Mouse (Mus musculus) heart, embryonic 10.5 days (tissue): Measurements from ENCODE around the gene Irak4. TPM values are rescaled to one million over a fixed set of nuclear protein-coding genes. Genes with fewer than 3 reads are reported as not detected.
A peak's percentile ranks its signal among the peaks of the same experiment; 100 is the strongest.

Source experiments
- DNase-seq: peaks from one replicate; pipeline ENCODE4 v3.0.0-alpha.2; 2017; ENCODE audit warnings: low spot score
- H3K27ac ChIP-seq: fragments of 300-500 bp; sonication (generic); 2 replicates; pipeline ENCODE4 v1.5.1; 2016; ENCODE audit warnings: mild to moderate bottlenecking
- H3K27me3 ChIP-seq: fragments of 300-500 bp; sonication (generic); 2 replicates; pipeline ENCODE4 v1.6.1; 2016; ENCODE audit warnings: mild to moderate bottlenecking; ENCODE audit not compliant: poor library complexity, insufficient read depth, severe bottlenecking
- H3K36me3 ChIP-seq: fragments of 300-500 bp; sonication (generic); 2 replicates; pipeline ENCODE4 v1.6.1; 2016; ENCODE audit warnings: mild to moderate bottlenecking, moderate library complexity
- H3K4me1 ChIP-seq: fragments of 300-500 bp; sonication (generic); 2 replicates; pipeline ENCODE4 v1.6.1; 2016; ENCODE audit warnings: mild to moderate bottlenecking
- H3K4me3 ChIP-seq: fragments of 300-500 bp; sonication (generic); 2 replicates; pipeline ENCODE4 v1.5.1; 2016; ENCODE audit warnings: mild to moderate bottlenecking, moderate library complexity
- H3K9me3 ChIP-seq: fragments of 300-500 bp; sonication (generic); 2 replicates; pipeline ENCODE4 v1.6.1; 2016; ENCODE audit warnings: mild to moderate bottlenecking, moderate library complexity
- WGBS: fragments of 180-500 bp; shearing (Covaris S2); methylation state at CpG from one replicate; pipeline ENCODE4 v1.1.7; 2016; 5-methylcytosine and 5-hydroxymethylcytosine counted together
- polyA plus RNA-seq: library from polyadenylated mRNA; unstranded; fragments of >200 nt; fragmentation: Nextera tagmentation; extraction: Ambion mirVana; gene quantifications from 2 replicates; pipeline ENCODE4 v1.2.1, GENCODE M21; 2016

Gene Irak4
- polyA plus RNA-seq, 1 experiment from 2014 or later: 3.9 TPM

DNA sequence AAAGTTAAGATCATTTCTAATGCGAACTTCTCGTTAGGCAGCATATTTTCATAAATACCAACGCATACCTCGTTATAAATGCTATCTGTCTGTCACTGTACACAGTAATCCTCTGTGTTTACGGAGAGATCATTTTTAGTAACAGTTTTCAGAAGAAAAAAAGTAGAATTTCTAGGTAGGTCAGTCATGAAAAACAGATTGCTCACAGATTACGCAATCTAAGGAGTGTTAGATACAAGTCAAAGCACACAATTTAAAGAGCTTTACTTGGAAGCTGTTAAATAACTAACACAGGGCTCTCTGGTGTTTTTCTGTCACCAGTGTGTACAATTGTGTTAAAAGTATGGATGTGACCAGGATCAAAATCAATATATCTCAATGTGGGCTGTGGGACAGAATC lies 10.5 kb upstream of the Irak4 start:
- Histone ChIP-seq H3K9me3 (no peaks in the 10 kb centered on the region), H3K27ac (no peak overlapping the region), H3K36me3 (peaks cover 24% of the 10 kb centered on the region), H3K27me3 (no peaks in the 10 kb centered on the region), H3K4me3 (no peak overlapping the region), H3K4me1 (no peaks in the 10 kb centered on the region)
- no peak for DNase-seq
- 88% methylated on average over 6 of the region's 6 CpGs for WGBS

DNA sequence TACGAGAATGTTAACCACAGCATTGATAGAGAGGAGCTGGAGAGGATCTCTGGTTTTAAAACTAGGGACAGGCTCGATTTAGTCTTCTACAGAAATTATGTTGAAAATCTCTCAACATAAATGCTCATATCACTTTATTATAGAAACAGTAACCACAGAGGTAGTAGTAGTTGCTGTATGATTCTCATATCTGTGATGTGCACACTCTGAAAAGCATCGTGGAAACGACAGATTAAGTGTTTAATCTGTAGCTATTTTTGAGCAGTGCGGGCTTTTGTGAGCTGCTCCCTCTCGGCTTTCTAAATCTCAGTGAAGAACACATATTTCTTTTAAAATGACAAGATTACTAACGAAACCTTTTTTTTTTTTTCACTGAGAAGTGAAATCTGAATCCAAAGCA lies 7.9 kb upstream of the Irak4 start:
- no peaks in the 10 kb centered on the region for H3K4me1 ChIP-seq
- 85% methylated on average over 7 of the region's 7 CpGs for WGBS
- no peak overlapping the region for H3K27ac ChIP-seq
- H3K4me3 ChIP-seq: no peak overlapping the region
- no peak for DNase-seq
- no peaks in the 10 kb centered on the region for H3K27me3 ChIP-seq
- H3K36me3 ChIP-seq: peaks cover 9% of the 10 kb centered on the region
- H3K9me3 ChIP-seq: no peaks in the 10 kb centered on the region

DNA sequence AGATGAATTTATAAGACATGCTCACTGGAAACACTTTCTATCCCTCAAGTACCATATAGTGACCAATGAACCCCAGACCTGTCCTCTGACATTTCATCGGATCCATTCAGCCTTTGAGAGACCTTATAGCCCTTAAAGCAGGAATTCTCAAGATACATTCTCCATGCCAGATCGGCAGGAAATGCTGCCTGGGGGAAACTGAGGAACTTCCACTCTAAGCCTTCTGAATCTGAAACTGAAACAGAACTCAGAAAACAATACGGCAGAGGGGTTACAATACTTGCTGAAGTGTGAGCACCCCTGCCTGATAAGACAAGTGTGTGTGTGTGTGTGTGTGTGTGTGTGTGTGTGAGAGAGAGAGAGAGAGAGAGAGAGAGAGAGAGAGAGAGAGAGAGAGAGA lies 4.1 kb upstream of the Irak4 start:
- Histone ChIP-seq H3K27ac (no peak overlapping the region), H3K27me3 (no peaks in the 10 kb centered on the region), H3K9me3 (no peaks in the 10 kb centered on the region), H3K36me3 (no peaks in the 10 kb centered on the region), H3K4me3 (no peak overlapping the region), H3K4me1 (peaks cover 4% of the 10 kb centered on the region)
- 82% methylated on average over 3 of the region's 3 CpGs for WGBS
- DNase-seq: no peak

GRCm38 (mm10) chr15:94542567-94543408 lies 655 bp upstream of the Irak4 start:
- H3K4me1 ChIP-seq: peaks cover 4% of the 10 kb centered on the region
- H3K27ac ChIP-seq: peak overlapping the region; percentile 92
- no peaks in the 10 kb centered on the region for H3K36me3 ChIP-seq
- H3K27me3 ChIP-seq: no peaks in the 10 kb centered on the region
- DNase-seq: no peak
- WGBS: 9% methylated on average over 22 of the region's 22 CpGs
- no peaks in the 10 kb centered on the region for H3K9me3 ChIP-seq
- H3K4me3 ChIP-seq: peak overlapping the region; percentile 72

- peak overlapping the region; percentile 92 for H3K27ac ChIP-seq
- peak overlapping the region; percentile 72 for H3K4me3 ChIP-seq
- H3K27me3 ChIP-seq: no peaks in the 10 kb centered on the region
- 41% methylated on average over 9 of the region's 9 CpGs for WGBS
- no peaks in the 10 kb centered on the region for H3K36me3 ChIP-seq
- no peak for DNase-seq
- no peaks in the 10 kb centered on the region for H3K9me3 ChIP-seq
- H3K4me1 ChIP-seq: peaks cover 4% of the 10 kb centered on the region
These were observed 701 bp downstream of the Irak4 start for GRCm38 (mm10) chr15:94544052-94544636.

GRCm38 (mm10) chr15:94544844-94545243 lies 1.4 kb downstream of the Irak4 start:
- H3K9me3 ChIP-seq: no peaks in the 10 kb centered on the region
- no peak overlapping the region for H3K4me3 ChIP-seq
- H3K4me1 ChIP-seq: peaks cover 4% of the 10 kb centered on the region
- no peak overlapping the region for H3K27ac ChIP-seq
- H3K36me3 ChIP-seq: no peaks in the 10 kb centered on the region
- 75% methylated on average over 4 of the region's 4 CpGs for WGBS
- no peaks in the 10 kb centered on the region for H3K27me3 ChIP-seq
- DNase-seq: no peak

DNA sequence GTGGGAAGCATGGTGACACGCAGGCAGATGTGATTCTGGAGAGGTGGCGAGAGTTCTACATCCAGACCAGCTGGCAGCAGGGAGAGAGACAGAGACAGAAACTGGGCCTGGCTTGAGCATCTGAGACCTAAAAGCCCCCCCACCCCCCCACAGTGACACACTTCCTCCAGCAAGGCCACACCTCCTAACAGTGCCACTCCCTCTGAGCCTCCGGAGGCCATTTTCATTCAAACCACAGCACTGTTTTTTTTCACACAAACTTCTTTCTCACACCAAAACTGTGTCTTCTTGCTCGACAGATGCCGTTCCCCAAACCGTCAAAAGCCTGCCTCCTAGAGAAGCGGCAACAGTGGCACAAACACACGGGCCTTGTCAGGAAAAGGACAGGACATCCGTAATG lies 10.1 kb downstream of the Irak4 start:
- no peak for DNase-seq
- H3K9me3 ChIP-seq: peaks cover 2% of the 10 kb centered on the region; the same call in 1 of the 2 replicates
- 87% methylated on average over 9 of the region's 9 CpGs for WGBS
- H3K36me3 ChIP-seq: no peaks in the 10 kb centered on the region
- H3K27ac ChIP-seq: no peak overlapping the region
- H3K4me1 ChIP-seq: no peaks in the 10 kb centered on the region
- no peaks in the 10 kb centered on the region for H3K27me3 ChIP-seq
- H3K4me3 ChIP-seq: no peak overlapping the region

DNA sequence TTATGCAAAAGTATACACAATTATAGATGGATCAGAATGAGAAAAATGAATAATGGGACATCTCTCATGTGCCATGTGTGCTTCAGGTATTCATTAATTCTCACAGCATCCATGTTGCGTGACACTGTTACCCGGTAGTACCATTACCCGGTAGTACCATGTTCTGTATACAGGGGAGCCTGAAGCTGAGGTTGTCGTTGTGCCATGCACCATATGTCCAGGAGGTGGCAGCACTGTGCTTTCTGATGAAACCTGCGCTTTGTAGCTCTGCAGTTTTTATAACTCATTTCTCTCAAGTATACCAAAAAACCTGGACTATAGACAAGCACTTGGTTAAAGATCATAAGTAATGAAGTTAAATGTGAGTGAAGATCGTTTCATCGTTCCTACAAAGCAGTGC lies 14.0 kb downstream of the Irak4 start:
- peak; percentile 80 for DNase-seq
- Histone ChIP-seq H3K9me3 (no peaks in the 10 kb centered on the region), H3K4me3 (no peak overlapping the region), H3K4me1 (no peaks in the 10 kb centered on the region), H3K27me3 (no peaks in the 10 kb centered on the region), H3K36me3 (no peaks in the 10 kb centered on the region), H3K27ac (no peak overlapping the region)
- 27% methylated on average over 7 of the region's 7 CpGs for WGBS

DNA sequence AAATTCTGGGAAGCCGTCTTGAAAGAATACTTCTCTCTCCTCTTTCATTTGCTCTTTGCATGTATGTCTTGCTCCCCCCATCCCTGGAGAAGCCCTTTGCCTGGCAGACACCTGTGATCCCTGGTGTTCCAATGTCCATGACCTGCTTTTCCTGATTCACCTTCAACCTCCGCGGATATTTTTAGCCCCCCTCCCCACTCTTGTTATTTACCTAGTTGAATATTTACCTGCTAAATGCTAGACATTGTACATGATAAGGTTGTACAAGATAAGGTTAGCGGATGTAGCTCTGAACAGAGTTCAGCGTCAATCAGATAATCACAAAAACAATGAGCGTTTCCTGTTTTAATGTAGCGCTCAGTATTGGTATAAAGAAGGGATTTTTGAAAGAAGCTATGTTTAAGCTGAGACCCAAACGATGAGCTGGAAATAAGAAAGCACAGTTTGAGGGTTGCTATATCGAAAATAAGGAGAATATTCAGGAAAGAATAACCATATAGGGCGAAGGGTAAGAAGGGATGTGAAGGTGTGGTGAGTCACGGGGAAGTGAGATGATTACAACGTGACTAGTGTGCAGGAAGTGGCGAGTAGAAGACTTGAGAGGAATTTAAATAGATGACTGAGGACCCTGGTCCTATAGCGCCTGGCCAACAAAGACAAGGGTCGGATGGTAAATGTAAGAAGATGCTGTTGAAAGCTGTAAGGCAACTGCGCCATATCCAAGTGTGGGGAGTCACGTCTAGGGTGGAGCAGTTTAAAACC lies 15.6 kb downstream of the Irak4 start:
- Histone ChIP-seq H3K27ac (no peak overlapping the region), H3K36me3 (no peaks in the 10 kb centered on the region), H3K4me3 (no peak overlapping the region), H3K9me3 (no peaks in the 10 kb centered on the region), H3K4me1 (no peaks in the 10 kb centered on the region), H3K27me3 (no peaks in the 10 kb centered on the region)
- WGBS: 73% methylated on average over 17 of the region's 17 CpGs
- DNase-seq: no peak

DNA sequence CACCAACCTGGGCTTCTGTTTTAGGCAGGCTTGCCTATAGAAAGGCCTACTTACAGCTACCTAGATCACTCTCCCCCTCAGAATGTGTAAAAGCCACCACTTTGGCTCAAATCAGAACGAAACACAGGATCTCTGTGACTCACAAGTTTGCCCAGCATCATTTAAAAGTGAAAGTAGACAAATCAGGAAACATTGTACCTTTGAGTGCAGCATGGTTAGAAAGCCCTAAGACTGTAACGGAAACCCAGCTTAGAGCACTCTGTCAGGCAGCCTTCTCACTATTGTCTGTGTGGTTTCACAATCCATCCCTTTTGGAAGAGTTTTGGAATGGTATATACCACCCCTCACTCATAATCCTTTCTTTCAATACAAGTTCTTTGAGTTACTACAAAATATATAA lies 21.5 kb downstream of the Irak4 start:
- Histone ChIP-seq H3K4me3 (no peak overlapping the region), H3K27ac (no peak overlapping the region), H3K27me3 (no peaks in the 10 kb centered on the region), H3K36me3 (no peaks in the 10 kb centered on the region), H3K4me1 (no peaks in the 10 kb centered on the region), H3K9me3 (no peaks in the 10 kb centered on the region)
- no peak for DNase-seq
- WGBS: 84% methylated on average over 2 of the region's 2 CpGs

DNA sequence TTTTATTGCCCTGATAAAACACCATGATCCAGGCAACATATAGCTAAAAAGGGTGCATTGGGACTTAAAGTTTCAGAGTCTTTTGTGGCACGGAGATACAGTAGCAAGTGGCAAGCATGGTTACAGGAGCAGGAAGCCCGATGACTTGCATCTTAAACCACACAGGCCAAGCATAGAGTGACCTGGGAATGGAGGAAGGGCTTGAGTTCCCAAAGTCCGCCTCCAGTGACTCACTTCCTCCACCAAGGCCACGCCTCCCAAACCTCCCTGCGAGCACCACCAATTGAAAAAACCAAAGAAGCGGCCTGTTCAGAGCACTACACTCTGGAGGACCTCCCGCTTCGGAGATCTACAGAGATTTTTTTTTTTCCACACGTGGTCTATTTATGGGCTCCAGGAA lies 22.4 kb downstream of the Irak4 start:
- Histone ChIP-seq H3K36me3 (no peaks in the 10 kb centered on the region), H3K27ac (no peak overlapping the region), H3K4me3 (no peak overlapping the region), H3K4me1 (no peaks in the 10 kb centered on the region), H3K9me3 (no peaks in the 10 kb centered on the region), H3K27me3 (no peaks in the 10 kb centered on the region)
- WGBS: 82% methylated on average over 9 of the region's 9 CpGs
- DNase-seq: no peak

DNA sequence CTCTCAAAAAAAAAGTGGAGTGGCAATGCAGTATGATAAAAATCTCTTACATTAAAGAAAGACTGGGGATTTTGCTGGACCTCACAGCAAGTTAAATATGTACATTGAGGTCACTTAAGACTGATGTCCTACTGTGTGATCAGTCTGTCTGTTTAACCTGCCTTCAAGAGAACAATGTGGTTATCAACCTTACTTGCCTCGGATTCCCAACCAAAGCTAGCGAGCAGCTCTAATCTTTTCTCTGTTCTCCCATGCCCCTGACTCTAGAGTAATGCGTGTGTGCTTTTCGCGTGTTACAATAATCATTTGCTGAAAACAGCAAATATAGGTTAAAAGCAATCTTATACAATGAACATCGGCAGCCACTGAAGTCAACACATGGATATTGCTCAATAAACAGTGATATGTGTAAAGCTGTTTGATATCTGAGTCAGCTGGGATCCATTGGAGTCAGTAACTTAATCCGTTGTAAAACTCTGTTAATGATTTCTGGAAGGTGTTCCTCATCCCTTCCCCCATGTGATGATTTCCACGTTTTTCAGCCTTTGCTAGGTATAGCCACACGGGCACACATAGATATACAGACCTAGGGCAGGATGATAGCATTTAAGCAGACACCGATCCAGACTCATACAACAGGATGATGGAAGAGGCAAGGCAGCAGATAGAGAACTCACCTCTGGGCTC lies 25.2 kb downstream of the Irak4 start:
- WGBS: 87% methylated on average over 10 of the region's 10 CpGs
- Histone ChIP-seq H3K27ac (no peak overlapping the region), H3K27me3 (no peaks in the 10 kb centered on the region), H3K4me3 (no peak overlapping the region), H3K4me1 (no peaks in the 10 kb centered on the region), H3K36me3 (no peaks in the 10 kb centered on the region), H3K9me3 (no peaks in the 10 kb centered on the region)
- DNase-seq: no peak

GRCm38 (mm10) chr15:94571501-94571900 lies 28.1 kb downstream of the Irak4 start:
- 87% methylated on average over 4 of the region's 4 CpGs for WGBS
- Histone ChIP-seq H3K9me3 (no peaks in the 10 kb centered on the region), H3K27ac (no peak overlapping the region), H3K4me3 (no peak overlapping the region), H3K27me3 (no peaks in the 10 kb centered on the region), H3K36me3 (no peaks in the 10 kb centered on the region), H3K4me1 (no peaks in the 10 kb centered on the region)
- no peak for DNase-seq
